Mouse (Mus musculus): Measurements from ENCODE around the gene Ttc17. TPM values are rescaled to one million over a fixed set of nuclear protein-coding genes. Genes with fewer than 3 reads are reported as not detected.
A peak's percentile ranks its signal among the peaks of the same experiment; 100 is the strongest.

Ttc17 gene
- polyA plus RNA-seq, 1 experiment from 2014 or later: 18.1 TPM

DNA sequence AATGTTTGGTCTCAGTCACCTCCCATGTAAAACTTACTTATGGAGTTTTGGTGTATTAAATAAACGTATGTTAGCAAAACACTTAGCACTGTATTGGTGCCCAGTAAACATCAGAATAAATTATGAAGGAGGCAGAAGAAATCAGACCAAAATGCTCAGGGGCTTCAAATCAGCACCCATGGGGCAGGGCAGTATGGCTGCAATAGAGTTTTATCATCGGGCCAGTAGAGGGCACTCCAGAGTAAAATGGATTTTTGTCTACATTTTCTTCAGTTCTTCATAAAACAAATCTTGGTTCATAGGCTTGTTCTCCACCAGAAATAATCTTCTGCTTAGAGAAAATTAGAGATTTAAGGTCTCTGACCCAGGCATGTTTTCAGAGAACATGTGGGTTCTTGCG is 152.4 kb downstream of the Ttc17 start:
- H3K27me3 ChIP-seq (ENCODE audit: insufficient read depth, low read length): no peaks in the 10 kb centered on the region; the same call in 1 of the 2 replicates
- ATAC-seq (ENCODE audit: insufficient read depth) (no peak), DNase-seq (peak; percentile 72)
- peak; percentile 54 for TF ChIP-seq CTCF (IDR thresholded peaks at IDR 0.05; ENCODE audit: low read depth)
- H3K27ac ChIP-seq (ENCODE audit: low read depth): no peak overlapping the region
- H3K4me2 ChIP-seq: no peak overlapping the region
- no peaks in the 10 kb centered on the region for H3K9me3 ChIP-seq (ENCODE audit: low read depth, low read length)
- H3K9ac ChIP-seq: no peak overlapping the region
- no peak overlapping the region for H3K4me3 ChIP-seq (ENCODE audit: low read depth, low read length)
- H3K36me3 ChIP-seq (ENCODE audit: insufficient read depth): no peaks in the 10 kb centered on the region
- no peaks in the 10 kb centered on the region for H3K4me1 ChIP-seq (ENCODE audit: insufficient read depth)
- 28% methylated on average over 3 of the region's 3 CpGs for WGBS

MicroRNA genes within 50 kb of the gene (microRNA counts, 519-probe panel; counts per million panel counts)
- microRNA mmu-miR-670: 1,790 counts per million, percentile 16 among the panel's probes with 10 or more counts

Small RNAs within 50 kb of the gene (microRNA-seq; reads per million reads assigned to microRNA genes)
- 5.5 reads per million, percentile 18 among the genes with 10 or more reads in this experiment for gene Mir670 (ENCODE audit: borderline number of aligned reads)

Other genes starting within 250 kb of the Ttc17 start
- gene Hsd17b12, start 248.7 kb downstream of the Ttc17 start, polyA plus RNA-seq (2014; fragmentation: Nextera tagmentation; extraction: Ambion mirVana): 127 and 128 TPM in 2 replicates
- gene Api5, start 31.4 kb upstream of the Ttc17 start, polyA plus RNA-seq (2014; fragmentation: Nextera tagmentation; extraction: Ambion mirVana): 193 TPM in 2 replicates

All from lung, embryonic 14.5 days (tissue).